Mouse (Mus musculus): Measurements from ENCODE around the gene Hoxa7.

DNA sequence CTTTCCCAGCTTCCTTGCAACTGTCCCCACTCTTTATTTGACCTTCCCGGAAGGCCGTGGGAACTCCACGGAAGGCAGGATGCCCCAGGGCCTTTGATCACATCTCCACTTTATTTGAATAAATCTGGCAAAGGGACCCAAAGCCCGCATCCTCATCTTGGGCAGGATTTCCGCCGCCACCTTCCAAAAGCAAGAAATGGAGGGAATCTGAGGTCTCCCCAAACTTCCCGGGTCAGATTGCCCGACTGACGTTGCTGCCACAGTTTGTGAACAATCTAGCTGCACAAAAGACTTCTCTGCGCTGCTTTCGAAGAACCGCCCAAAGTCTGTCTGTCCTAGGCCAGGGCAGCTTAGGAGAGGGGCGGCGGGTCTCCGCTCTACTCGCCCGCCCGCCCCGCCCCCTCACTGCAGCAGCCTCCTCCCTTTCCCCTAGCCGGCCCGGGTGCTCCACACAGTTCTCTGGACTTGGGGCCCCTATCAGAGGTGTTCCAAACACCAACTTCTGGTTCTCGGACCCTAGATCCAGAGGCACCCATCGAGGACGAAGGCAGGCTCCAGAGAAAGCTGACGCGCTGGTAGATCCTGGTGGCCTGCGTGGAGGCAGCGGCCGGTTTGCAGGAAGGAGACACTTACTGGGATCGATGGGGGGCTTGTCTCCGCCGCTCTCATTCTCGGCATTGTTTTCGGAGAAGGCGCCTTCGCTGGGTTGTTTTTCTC lies 3.4 kb upstream of the Hoxa7 start:
- no peak for TF ChIP-seq MAX (IDR thresholded peaks at IDR 0.05; ENCODE audit: low read depth)
- no peak for TF ChIP-seq POLR2A (IDR thresholded peaks at IDR 0.05; ENCODE audit: insufficient read length, low read depth)
- no peak for TF ChIP-seq CEBPB (IDR thresholded peaks at IDR 0.05; ENCODE audit: insufficient read depth, poor library complexity, severe bottlenecking)
- no peak for TF ChIP-seq TCF12 (IDR thresholded peaks at IDR 0.05; ENCODE audit: insufficient read depth, poor library complexity, severe bottlenecking)
- no peak for TF ChIP-seq MYOD1 (IDR thresholded peaks at IDR 0.05; ENCODE audit: control insufficient read depth in 1 of 3, insufficient read length in 2 of 3, low read depth in 2 of 3)
- TF ChIP-seq POLR2AphosphoS2 (IDR thresholded peaks at IDR 0.05; ENCODE audit: insufficient read length, low read depth), result no peak
- TF ChIP-seq E2F4 (IDR thresholded peaks at IDR 0.05; ENCODE audit: insufficient read depth), result no peak
- no peak for TF ChIP-seq MYOG (IDR thresholded peaks at IDR 0.05; ENCODE audit: control insufficient read depth in 1 of 3, insufficient read depth in 1 of 3, insufficient read length in 2 of 3, low read depth in 2 of 3)

Measured in myocyte (in vitro differentiated cells).